Mouse (Mus musculus) brain, adult 2 months (tissue): ENCODE data around the gene Gm14435.
"Not testable (repeated sequence)": the region's sequence is repeated elsewhere in the genome, so short reads cannot be mapped to it uniquely, and the experiment has no call there.

ENCODE experiments used
- DNase-seq: peaks from one replicate; pipeline ENCODE4 v3.0.0; 2011; ENCODE audit warnings: low read depth, low spot score

Gm14435 gene

DNA sequence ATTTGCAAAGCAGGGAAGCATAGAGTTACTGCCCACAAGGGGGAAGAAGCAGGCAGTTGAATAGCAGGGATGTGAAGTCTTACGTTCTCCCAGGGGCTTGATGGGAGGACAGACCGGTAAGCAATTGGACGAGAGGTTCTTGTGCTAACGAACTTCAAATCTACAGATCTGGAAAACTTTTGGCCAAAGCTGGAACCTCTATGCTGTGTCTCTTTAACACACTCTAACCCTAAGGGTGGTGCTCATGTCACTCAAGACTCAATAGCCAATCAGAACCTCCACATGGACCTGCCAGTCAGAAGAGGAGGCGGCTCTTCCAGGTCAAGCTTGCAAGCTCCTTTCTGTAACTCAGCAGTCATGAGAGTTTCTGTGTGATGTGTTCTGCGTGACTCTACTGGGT is at the start of gene Gm14435:
Gm14435 (plus strand) TSS at position 301 of the 400 bp plus-strand sequence.
- not testable (repeated sequence) for DNase-seq
